Mouse (Mus musculus): ENCODE data around the gene Gm13288. TPM values are rescaled to one million over a fixed set of nuclear protein-coding genes. Genes with fewer than 3 reads are reported as not detected.
"Not testable (repeated sequence)": the region's sequence is repeated elsewhere in the genome, so short reads cannot be mapped to it uniquely, and the experiment has no call there.

Gm13288 gene
- polyA plus RNA-seq, 1 experiment from 2014 or later: 0.21 TPM

DNA sequence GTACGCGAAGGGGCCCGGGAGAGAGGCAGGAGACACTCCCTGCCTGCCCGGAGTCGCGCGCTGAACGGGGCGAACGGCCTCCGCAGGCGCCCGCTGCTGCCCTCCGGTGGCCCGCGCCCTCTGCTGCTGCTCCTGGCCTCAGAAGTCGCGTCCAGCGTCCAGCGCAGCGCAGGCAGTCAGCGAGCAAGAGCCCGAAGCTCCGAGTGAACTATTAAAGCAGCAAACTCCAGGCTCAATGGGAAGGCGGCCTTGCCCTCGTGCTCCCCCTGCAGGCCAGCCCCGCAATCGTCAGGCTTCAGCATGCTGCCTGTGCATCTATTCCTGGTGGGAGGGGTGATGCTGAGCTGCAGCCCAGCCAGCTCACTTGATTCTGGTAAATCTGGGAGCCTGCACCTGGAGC lies 14.1 kb upstream of the Gm13288 start, which contains the start of gene Gm13278:
Gene Gm13278, plus strand, starts transcription at position 301 of the 400 bp plus-strand sequence.
- not testable (repeated sequence) for H3K4me2 ChIP-seq (ENCODE audit: low read depth, low read length); DNase-seq (ENCODE audit: low spot score); H3K9ac ChIP-seq (ENCODE audit: low read depth, low read length); H3K27ac ChIP-seq (replicated peaks; ENCODE audit: low read depth, low read length); H3K36me3 ChIP-seq (ENCODE audit: control insufficient read depth, insufficient read depth, low read length); H3K4me3 ChIP-seq (ENCODE audit: low read depth, low read length); H3K9me3 ChIP-seq (ENCODE audit: control insufficient read depth, low read length); ATAC-seq (ENCODE audit: low read depth); H3K4me1 ChIP-seq (ENCODE audit: control insufficient read depth, insufficient read depth, low read length); H3K27me3 ChIP-seq (replicated peaks; ENCODE audit: control insufficient read depth, insufficient read depth, low read length)
- no CpG with 5 or more reads among the region's 28 CpGs for WGBS

DNA sequence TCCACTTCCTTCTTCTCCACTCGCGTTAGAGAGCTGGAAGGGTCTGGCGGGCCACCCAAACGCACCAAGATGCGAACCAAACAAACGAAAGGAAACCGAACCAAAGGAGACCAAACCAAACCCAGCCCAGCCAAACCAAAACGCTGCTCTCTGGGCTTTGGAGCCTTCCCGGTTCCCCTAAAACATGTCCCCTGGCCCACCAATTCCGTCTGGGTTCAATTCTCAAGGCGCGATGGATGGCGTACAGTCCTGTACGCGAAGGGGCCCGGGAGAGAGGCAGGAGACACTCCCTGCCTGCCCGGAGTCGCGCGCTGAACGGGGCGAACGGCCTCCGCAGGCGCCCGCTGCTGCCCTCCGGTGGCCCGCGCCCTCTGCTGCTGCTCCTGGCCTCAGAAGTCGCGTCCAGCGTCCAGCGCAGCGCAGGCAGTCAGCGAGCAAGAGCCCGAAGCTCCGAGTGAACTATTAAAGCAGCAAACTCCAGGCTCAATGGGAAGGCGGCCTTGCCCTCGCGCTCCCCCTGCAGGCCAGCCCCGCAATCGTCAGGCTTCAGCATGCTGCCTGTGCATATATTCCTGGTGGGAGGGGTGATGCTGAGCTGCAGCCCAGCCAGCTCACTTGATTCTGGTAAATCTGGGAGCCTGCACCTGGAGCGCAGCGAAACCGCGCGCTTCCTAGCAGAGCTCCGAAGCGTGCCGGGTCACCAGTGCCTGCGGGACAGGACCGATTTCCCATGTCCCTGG lies 11.2 kb upstream of the Gm13288 start, which contains the start of gene Gm13275:
Gene Gm13275, plus strand, starts transcription at position 552 of the 740 bp plus-strand sequence.
- not testable (repeated sequence) for H3K4me2 ChIP-seq (ENCODE audit: low read depth, low read length); H3K4me3 ChIP-seq (ENCODE audit: low read depth, low read length); ATAC-seq (ENCODE audit: low read depth); H3K27me3 ChIP-seq (replicated peaks; ENCODE audit: control insufficient read depth, insufficient read depth, low read length); H3K36me3 ChIP-seq (ENCODE audit: control insufficient read depth, insufficient read depth, low read length); DNase-seq (ENCODE audit: low spot score); H3K4me1 ChIP-seq (ENCODE audit: control insufficient read depth, insufficient read depth, low read length); H3K9me3 ChIP-seq (ENCODE audit: control insufficient read depth, low read length); H3K9ac ChIP-seq (ENCODE audit: low read depth, low read length); H3K27ac ChIP-seq (replicated peaks; ENCODE audit: low read depth, low read length)
- WGBS: no CpG with 5 or more reads among the region's 52 CpGs

DNA sequence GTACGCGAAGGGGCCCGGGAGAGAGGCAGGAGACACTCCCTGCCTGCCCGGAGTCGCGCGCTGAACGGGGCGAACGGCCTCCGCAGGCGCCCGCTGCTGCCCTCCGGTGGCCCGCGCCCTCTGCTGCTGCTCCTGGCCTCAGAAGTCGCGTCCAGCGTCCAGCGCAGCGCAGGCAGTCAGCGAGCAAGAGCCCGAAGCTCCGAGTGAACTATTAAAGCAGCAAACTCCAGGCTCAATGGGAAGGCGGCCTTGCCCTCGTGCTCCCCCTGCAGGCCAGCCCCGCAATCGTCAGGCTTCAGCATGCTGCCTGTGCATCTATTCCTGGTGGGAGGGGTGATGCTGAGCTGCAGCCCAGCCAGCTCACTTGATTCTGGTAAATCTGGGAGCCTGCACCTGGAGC lies 8.2 kb upstream of the Gm13288 start, which contains the start of gene Gm13279:
Gene Gm13279, plus strand, starts transcription at position 301 of the 400 bp plus-strand sequence.
- not testable (repeated sequence) for ATAC-seq (ENCODE audit: low read depth)

DNA sequence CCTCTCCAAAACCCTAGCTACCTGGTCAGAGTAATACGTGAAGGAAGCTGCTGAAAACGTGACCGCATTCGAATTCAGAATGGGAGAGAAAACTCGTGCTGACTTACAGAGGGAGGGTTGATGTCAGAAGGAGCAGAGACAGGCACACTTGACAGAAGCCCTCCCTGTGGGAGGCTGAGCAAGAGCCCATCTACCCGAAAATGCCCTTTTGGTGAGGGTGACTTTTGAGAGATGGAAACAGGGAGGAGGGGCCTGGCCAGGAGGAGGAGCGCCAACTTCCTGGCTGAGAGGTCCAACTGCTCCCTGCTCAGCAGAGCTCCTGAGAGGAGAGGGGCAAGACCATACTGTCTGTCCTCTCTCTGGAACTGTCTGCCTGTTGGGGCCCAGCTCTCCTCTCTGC lies 6.0 kb upstream of the Gm13288 start, which contains the start of gene Gm13285:
Gene Gm13285, plus strand, starts transcription at position 301 of the 400 bp plus-strand sequence.
- H3K4me2 ChIP-seq (ENCODE audit: low read depth, low read length); DNase-seq (ENCODE audit: low spot score); H3K4me1 ChIP-seq (ENCODE audit: control insufficient read depth, insufficient read depth, low read length); ATAC-seq (ENCODE audit: low read depth); H3K27ac ChIP-seq (replicated peaks; ENCODE audit: low read depth, low read length); H3K36me3 ChIP-seq (ENCODE audit: control insufficient read depth, insufficient read depth, low read length); H3K9me3 ChIP-seq (ENCODE audit: control insufficient read depth, low read length); H3K4me3 ChIP-seq (ENCODE audit: low read depth, low read length); H3K9ac ChIP-seq (ENCODE audit: low read depth, low read length); H3K27me3 ChIP-seq (replicated peaks; ENCODE audit: control insufficient read depth, insufficient read depth, low read length): not testable (repeated sequence)
- 0% methylated on average over 2 of the region's 7 CpGs for WGBS

More for the DNA sequence above, 8.2 kb upstream of the Gm13288 start, which contains the start of gene Gm13279:
- not testable (repeated sequence) for H3K27me3 ChIP-seq (replicated peaks; ENCODE audit: control insufficient read depth, insufficient read depth, low read length); H3K36me3 ChIP-seq (ENCODE audit: control insufficient read depth, insufficient read depth, low read length); H3K4me1 ChIP-seq (ENCODE audit: control insufficient read depth, insufficient read depth, low read length); H3K4me3 ChIP-seq (ENCODE audit: low read depth, low read length); H3K9me3 ChIP-seq (ENCODE audit: control insufficient read depth, low read length); DNase-seq (ENCODE audit: low spot score); H3K9ac ChIP-seq (ENCODE audit: low read depth, low read length); H3K27ac ChIP-seq (replicated peaks; ENCODE audit: low read depth, low read length); H3K4me2 ChIP-seq (ENCODE audit: low read depth, low read length)
- no CpG with 5 or more reads among the region's 28 CpGs for WGBS

DNA sequence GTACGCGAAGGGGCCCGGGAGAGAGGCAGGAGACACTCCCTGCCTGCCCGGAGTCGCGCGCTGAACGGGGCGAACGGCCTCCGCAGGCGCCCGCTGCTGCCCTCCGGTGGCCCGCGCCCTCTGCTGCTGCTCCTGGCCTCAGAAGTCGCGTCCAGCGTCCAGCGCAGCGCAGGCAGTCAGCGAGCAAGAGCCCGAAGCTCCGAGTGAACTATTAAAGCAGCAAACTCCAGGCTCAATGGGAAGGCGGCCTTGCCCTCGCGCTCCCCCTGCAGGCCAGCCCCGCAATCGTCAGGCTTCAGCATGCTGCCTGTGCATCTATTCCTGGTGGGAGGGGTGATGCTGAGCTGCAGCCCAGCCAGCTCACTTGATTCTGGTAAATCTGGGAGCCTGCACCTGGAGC lies 2.4 kb upstream of the Gm13288 start, which contains the start of gene Gm13287:
Gene Gm13287, plus strand, starts transcription at position 301 of the 400 bp plus-strand sequence.
- not testable (repeated sequence) for H3K4me3 ChIP-seq (ENCODE audit: low read depth, low read length); H3K27me3 ChIP-seq (replicated peaks; ENCODE audit: control insufficient read depth, insufficient read depth, low read length); H3K4me2 ChIP-seq (ENCODE audit: low read depth, low read length); H3K4me1 ChIP-seq (ENCODE audit: control insufficient read depth, insufficient read depth, low read length); H3K36me3 ChIP-seq (ENCODE audit: control insufficient read depth, insufficient read depth, low read length); ATAC-seq (ENCODE audit: low read depth); H3K9me3 ChIP-seq (ENCODE audit: control insufficient read depth, low read length); H3K9ac ChIP-seq (ENCODE audit: low read depth, low read length); H3K27ac ChIP-seq (replicated peaks; ENCODE audit: low read depth, low read length); DNase-seq (ENCODE audit: low spot score)
- no CpG with 5 or more reads among the region's 29 CpGs for WGBS

DNA sequence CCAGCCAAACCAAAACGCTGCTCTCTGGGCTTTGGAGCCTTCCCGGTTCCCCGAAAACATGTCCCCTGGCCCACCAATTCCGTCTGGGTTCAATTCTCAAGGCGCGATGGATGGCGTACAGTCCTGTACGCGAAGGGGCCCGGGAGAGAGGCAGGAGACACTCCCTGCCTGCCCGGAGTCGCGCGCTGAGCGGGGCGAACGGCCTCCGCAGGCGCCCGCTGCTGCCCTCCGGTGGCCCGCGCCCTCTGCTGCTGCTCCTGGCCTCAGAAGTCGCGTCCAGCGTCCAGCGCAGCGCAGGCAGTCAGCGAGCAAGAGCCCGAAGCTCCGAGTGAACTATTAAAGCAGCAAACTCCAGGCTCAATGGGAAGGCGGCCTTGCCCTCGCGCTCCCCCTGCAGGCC lies 430 bp downstream of the Gm13288 start:
- DNase-seq (ENCODE audit: low spot score); ATAC-seq (ENCODE audit: low read depth): not testable (repeated sequence)
- H3K4me3 ChIP-seq (ENCODE audit: low read depth, low read length): peak overlapping the region; percentile 20; the same call in 1 of the 2 replicates

DNA sequence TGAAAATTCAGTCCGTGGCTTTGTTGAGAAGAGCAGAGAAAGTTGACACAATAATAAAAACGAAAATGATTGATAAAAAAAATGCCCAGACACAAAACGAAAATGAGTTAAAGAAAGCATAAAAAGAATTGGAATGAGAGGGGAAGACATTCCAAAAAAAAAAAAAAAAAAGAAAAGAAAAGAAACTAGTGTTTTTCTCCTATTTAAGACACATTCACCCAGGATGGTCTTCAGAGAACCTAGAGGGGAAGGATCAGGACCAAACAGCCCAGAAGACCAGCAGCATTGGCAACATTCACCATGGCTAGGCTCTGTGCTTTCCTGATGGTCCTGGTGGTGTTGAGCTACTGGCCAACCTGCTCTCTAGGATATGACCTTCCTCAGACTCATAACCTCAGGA lies 10.6 kb downstream of the Gm13288 start, which contains the start of gene Ifna7:
Gene Ifna7, plus strand, starts transcription at position 301 of the 400 bp plus-strand sequence.
- ATAC-seq (ENCODE audit: low read depth) (no peak), DNase-seq (ENCODE audit: low spot score) (no peak)
- no peak within 1 kb of the TSS for H3K4me3 ChIP-seq (ENCODE audit: low read depth, low read length)
- 59% methylated on average over 3 of the region's 3 CpGs for WGBS
- H3K9ac ChIP-seq (ENCODE audit: low read depth, low read length): no peak within 1 kb of the TSS
- H3K4me2 ChIP-seq (ENCODE audit: low read depth, low read length): no peak within 1 kb of the TSS
- H3K9me3 ChIP-seq (ENCODE audit: control insufficient read depth, low read length): no peaks in the 10 kb centered on the region
- no peak within 1 kb of the TSS for H3K27ac ChIP-seq (replicated peaks; ENCODE audit: low read depth, low read length)
- no peaks in the 10 kb centered on the region for H3K4me1 ChIP-seq (ENCODE audit: control insufficient read depth, insufficient read depth, low read length)
- H3K27me3 ChIP-seq (replicated peaks; ENCODE audit: control insufficient read depth, insufficient read depth, low read length): no peaks in the 10 kb centered on the region
- H3K36me3 ChIP-seq (ENCODE audit: control insufficient read depth, insufficient read depth, low read length): no peaks in the 10 kb centered on the region

More for the DNA sequence above, 430 bp downstream of the Gm13288 start:
- not testable (repeated sequence) for H3K27ac ChIP-seq (replicated peaks; ENCODE audit: low read depth, low read length); H3K9ac ChIP-seq (ENCODE audit: low read depth, low read length); H3K27me3 ChIP-seq (replicated peaks; ENCODE audit: control insufficient read depth, insufficient read depth, low read length); H3K9me3 ChIP-seq (ENCODE audit: control insufficient read depth, low read length); H3K4me1 ChIP-seq (ENCODE audit: control insufficient read depth, insufficient read depth, low read length); H3K36me3 ChIP-seq (ENCODE audit: control insufficient read depth, insufficient read depth, low read length)
- WGBS: no CpG with 5 or more reads among the region's 34 CpGs
- H3K4me2 ChIP-seq (ENCODE audit: low read depth, low read length): peak overlapping the region; percentile 32; the same call in 1 of the 2 replicates

DNA sequence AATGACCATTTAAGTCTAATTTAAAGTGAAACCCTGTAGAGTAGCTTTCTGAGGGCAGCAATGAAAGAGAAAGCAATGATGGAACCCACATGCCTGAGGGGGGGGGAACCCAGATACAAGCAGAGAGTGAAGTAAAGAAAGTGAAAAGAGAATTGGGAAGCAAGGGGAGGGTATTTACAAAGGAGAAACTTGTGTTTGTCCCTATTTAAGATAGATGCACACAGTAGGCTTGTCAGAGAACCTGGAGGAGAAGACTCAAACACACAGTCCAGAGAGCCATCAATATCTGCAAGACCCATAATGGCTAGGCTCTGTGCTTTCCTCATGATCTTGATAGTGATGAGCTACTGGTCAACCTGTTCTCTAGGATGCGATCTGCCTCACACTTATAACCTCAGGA lies 14.3 kb downstream of the Gm13288 start, which contains the start of gene Ifna11:
Gene Ifna11, plus strand, starts transcription at position 301 of the 400 bp plus-strand sequence.
- Histone ChIP-seq H3K4me3 (ENCODE audit: low read depth, low read length) (no peak within 1 kb of the TSS), H3K4me1 (ENCODE audit: control insufficient read depth, insufficient read depth, low read length) (no peaks in the 10 kb centered on the region)
- WGBS: 71% methylated on average over 1 of the region's 1 CpGs

More for the DNA sequence above, 14.3 kb downstream of the Gm13288 start, which contains the start of gene Ifna11:
- Histone ChIP-seq H3K36me3 (ENCODE audit: control insufficient read depth, insufficient read depth, low read length) (no peaks in the 10 kb centered on the region), H3K4me2 (ENCODE audit: low read depth, low read length) (no peak within 1 kb of the TSS), H3K27ac (replicated peaks; ENCODE audit: low read depth, low read length) (no peak within 1 kb of the TSS), H3K9me3 (ENCODE audit: control insufficient read depth, low read length) (no peaks in the 10 kb centered on the region), H3K27me3 (replicated peaks; ENCODE audit: control insufficient read depth, insufficient read depth, low read length) (no peaks in the 10 kb centered on the region), H3K9ac (ENCODE audit: low read depth, low read length) (no peak within 1 kb of the TSS)
- DNase-seq (ENCODE audit: low spot score): no peak
- no peak for ATAC-seq (ENCODE audit: low read depth)
